Mouse (Mus musculus) brain, embryonic 14.5 days (tissue): ENCODE data around the gene Gpank1. TPM values are rescaled to one million over a fixed set of nuclear protein-coding genes. Genes with fewer than 3 reads are reported as not detected.

Source experiments
- DNase-seq: peaks from one replicate; pipeline ENCODE4 v3.0.0-alpha.2; 2011; ENCODE audit warnings: low read depth
- CTCF ChIP-seq: fragments of 200-500 bp; IDR thresholded peaks from 2 replicates; pipeline ENCODE4 v1.5.1; 2012; ENCODE audit warnings: inconsistent platforms, mild to moderate bottlenecking, moderate library complexity, borderline replicate concordance; ENCODE audit not compliant: insufficient read depth, insufficient read length; ENCODE audit errors: extremely low read depth
- POLR2A ChIP-seq: fragments of 200-500 bp; IDR thresholded peaks from 2 replicates; pipeline ENCODE4 v1.6.1; 2012; ENCODE audit warnings: mild to moderate bottlenecking, inconsistent platforms, borderline replicate concordance; ENCODE audit not compliant: poor library complexity, insufficient read depth, insufficient read length, severe bottlenecking; ENCODE audit errors: extremely low read depth
- polyA plus RNA-seq: library from polyadenylated mRNA; depleted of rRNA; stranded (reverse); fragments of >200 nt; gene quantifications from 2 replicates; pipeline ENCODE4 v1.2.3, GENCODE M21; 2012

The Gpank1 gene
- polyA plus RNA-seq, 1 experiment: 21.4 TPM

DNA sequence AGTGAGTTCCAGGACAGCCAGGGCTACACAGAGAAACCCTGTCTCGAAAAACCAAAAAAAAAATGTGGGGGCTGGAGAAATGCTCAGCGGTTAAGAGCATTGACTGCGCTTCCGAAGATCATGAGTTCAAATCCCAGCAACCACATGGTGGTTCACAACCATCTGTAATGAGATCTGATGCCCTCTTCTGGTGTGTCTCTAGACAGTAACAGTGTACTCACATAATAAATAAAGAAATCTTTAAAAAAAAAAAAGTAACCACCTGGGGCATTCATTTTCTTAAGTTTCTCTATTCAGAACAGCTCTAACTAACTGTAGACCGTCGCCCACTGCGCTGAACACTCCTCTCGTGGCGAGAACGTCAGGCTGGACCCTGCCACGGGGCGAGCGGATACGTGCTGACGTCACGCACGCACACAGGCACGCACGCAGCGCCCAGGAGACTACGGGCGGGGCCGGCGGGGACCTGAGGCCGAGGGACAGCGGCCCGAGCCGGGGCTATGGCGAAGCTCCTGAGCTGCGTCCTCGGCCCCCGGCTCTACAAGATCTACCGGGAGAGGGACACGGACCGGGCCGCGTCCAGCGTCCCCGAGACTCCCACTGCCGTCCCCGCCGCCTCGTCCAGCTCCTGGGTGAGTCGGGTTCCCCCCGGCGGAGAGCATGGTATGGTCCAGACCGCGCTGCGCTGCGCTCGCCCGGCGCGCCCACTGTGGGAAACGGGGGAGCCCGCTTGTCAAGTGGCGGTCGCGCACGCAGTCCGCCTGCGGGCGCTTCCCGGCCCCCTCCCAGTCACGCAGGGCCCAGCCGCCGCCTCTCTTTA, 32.2 kb upstream of the Gpank1 start, which contains the start of gene Abhd16a:
Abhd16a (plus strand) TSS at position 439 of the 820 bp plus-strand sequence.
- peak; percentile 97 for DNase-seq
- TF ChIP-seq POLR2A (peak; percentile 90), CTCF (no peak)

DNA sequence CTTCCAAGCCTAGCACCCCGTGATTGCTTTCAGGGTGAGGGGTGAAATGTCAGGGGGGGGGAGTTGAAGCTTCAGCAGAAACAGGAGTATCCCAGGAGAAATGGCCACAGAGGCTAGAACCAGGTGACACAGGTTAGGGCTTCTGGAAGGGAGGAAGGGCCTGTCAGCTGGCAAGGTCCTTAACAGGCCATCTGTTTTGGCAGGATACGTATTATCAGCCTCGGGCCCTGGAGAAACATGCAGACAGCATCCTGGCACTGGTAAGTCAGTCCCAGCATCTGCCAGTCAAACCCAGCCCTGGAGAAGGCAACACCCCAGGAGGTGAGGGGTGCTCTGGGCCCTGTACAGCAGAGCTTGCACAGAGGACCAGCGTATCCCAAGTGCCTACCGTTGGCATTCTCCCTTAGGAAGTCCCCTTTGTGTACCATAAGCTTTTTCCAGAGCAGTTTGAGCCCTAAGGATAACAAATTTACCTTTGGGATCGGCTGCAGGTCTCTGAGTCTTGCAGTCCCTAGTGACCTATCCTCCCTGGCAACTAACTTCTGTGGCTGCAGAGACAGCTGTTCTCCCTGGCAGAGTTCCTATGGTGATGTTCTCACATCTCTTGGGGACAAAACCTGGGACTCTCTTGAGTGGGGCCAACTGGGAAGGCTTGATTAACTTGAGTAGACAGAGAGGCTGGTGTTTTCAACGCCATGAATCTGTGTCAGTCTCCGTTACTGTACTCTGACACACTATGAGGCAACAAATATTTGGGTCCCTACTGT, 30.9 kb upstream of the Gpank1 start:
- TF ChIP-seq CTCF (no peak), POLR2A (no peak)
- peak; percentile 78 for DNase-seq

DNA sequence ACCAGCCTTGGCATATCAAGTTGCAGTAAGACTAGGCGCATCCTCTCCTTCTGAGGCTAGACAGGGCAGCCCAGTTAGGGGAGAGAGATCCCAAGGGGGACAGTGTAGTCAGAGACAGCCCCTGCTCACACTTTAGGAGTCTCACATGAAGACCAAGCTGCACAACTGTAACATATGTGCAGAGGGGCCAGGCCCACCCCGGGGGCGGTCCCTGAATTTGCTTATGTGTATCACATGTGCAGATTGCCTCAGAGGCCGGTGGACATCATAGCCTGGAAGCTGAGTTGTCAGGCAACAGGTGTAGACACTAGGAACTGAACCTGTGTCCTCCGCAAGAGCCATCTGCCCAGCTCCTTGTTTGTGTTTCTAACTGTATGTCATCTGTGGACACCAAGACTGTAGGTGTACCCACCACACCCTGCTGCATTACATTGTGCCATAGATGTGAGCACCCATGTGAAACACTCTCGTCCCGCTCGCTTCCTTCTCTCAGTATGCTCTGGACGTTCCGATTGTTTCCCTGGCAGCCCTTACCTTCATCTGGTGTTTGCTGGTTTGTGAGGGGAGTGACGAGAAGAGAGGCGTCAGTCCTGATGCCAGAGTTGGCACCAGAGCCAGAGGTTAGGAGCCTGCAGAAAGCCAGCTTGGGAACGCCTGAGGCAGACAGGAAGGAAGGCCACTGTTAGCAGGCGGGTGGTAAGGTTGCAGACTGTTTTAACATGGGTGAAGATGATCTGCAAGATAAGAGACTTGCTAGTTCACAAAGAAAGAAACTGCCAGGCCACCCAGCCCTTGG, 28.7 kb upstream of the Gpank1 start:
- no peak for DNase-seq
- TF ChIP-seq POLR2A: no peak
- no peak for TF ChIP-seq CTCF

GRCm38 (mm10) chr17:35094475-35095365, 26.5 kb upstream of the Gpank1 start:
- TF ChIP-seq CTCF (no peak), POLR2A (no peak)
- no peak for DNase-seq

DNA sequence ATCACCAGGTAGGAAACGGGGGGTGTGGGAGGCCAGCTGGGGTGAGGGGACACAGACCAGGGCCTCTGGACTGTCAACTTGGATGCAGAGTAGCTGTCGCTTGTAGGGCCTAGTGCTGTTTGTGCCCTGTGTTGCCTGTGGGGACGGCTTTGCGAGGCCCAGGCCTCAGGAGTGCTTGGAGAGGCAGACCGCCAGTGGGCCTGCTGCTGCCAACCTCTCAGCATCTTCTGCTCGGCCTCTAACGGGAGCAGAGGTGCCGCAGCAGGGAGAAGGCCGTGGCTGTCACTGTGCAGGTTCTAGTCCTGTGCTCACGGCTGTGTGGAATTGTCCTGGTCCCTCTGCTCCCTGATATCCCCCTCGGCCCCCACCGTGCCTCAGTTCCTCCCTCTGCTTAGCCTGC, 24.7 kb upstream of the Gpank1 start:
- DNase-seq: no peak
- TF ChIP-seq POLR2A (no peak), CTCF (no peak)

GRCm38 (mm10) chr17:35097164-35097655, 24.0 kb upstream of the Gpank1 start:
- no peak for DNase-seq
- TF ChIP-seq CTCF (no peak), POLR2A (no peak)

- no peak for DNase-seq
- TF ChIP-seq POLR2A: no peak
- no peak for TF ChIP-seq CTCF
Measured at GRCm38 (mm10) chr17:35100196-35100765, 21.0 kb upstream of the Gpank1 start.

DNA sequence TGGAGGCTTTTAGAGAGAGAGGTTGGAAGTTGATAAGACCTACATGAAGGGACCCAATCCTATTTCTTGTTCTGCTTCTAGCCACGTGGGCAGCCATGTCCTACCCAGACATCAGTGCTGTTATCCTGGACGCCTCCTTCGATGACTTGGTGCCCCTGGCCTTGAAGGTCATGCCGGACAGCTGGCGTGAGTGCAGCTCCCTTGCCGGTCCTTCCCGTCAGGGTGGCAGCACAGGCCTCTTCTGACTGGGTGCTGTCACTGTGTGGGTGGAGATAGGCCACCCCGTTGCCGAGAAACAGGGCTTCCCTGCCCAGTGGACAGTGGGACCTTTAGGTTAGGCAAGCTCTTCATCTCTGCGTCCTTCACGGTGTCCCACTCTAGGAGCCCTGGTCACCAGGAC, 20.1 kb upstream of the Gpank1 start:
- no peak for TF ChIP-seq CTCF
- no peak for TF ChIP-seq POLR2A
- no peak for DNase-seq

- DNase-seq: no peak
- TF ChIP-seq CTCF (no peak), POLR2A (no peak)
Measured at GRCm38 (mm10) chr17:35102299-35102698, 19.0 kb upstream of the Gpank1 start.
